Mouse (Mus musculus): Measurements from ENCODE around the gene Slc18a3. TPM values are rescaled to one million over a fixed set of nuclear protein-coding genes. Genes with fewer than 3 reads are reported as not detected.

Slc18a3 gene
- polyA plus RNA-seq, 1 experiment: 14.3 TPM

DNA sequence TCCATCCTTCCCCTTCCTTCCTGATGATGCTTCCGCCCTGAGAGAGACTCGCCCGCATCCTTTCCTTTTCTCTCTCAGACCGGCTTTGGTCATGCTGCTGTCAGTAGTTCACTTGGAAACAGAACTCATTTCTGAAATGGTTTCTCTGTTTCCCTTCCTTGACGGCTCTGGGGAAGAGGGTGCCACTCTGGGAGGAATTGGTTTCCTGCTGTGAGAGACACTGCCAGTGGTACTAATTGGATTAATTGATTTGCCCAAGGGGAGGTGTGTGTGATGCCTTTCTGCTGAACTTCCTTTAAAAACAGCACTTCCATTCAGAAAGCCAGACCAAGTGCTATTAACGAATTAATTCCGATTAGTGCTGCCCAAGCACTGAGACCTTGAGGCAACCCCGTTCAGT, 21.2 kb downstream of the Slc18a3 start:
- no peak for TF ChIP-seq CTCF (IDR thresholded peaks at IDR 0.05; ENCODE audit: borderline replicate concordance, insufficient read depth, low read depth, low read length)
- no peak for TF ChIP-seq POLR2A (IDR thresholded peaks at IDR 0.05; ENCODE audit: borderline replicate concordance, insufficient read depth, low read length)
- no peaks in the 10 kb centered on the region for H3K4me1 ChIP-seq (ENCODE audit: control insufficient read depth, insufficient read depth, low read length)
- H3K4me3 ChIP-seq (replicated peaks; ENCODE audit: insufficient read depth, low read depth, low read length): no peak overlapping the region
- no peaks in the 10 kb centered on the region for H3K27me3 ChIP-seq (ENCODE audit: control insufficient read depth, insufficient read depth, low read length)
- H3K27ac ChIP-seq (ENCODE audit: insufficient read depth, low read length): no peak overlapping the region
- no peak for DNase-seq
- WGBS: 37% methylated on average over 8 of the region's 8 CpGs

DNA sequence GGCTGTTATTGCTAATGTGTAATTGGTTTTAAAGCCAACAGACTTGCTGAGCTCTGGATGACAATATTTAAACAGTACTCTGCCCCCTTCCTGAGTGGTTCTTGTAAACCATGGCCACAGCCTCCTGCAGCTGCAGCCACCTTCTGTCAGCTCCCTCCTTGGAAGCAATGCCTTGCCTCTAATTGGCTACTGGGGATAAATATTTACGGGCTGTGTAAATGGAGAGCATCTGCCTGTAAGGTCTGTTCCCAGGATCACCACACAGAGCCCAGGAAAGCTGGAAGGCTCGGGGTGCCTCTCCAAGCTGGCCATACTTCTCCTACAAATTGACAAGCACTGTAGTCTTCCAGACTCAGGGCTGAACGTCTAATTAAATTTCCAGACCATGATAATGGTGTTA, 24.9 kb downstream of the Slc18a3 start:
- H3K4me1 ChIP-seq (ENCODE audit: control insufficient read depth, insufficient read depth, low read length): no peaks in the 10 kb centered on the region
- H3K27me3 ChIP-seq (ENCODE audit: control insufficient read depth, insufficient read depth, low read length): no peaks in the 10 kb centered on the region
- WGBS: 26% methylated on average over 3 of the region's 3 CpGs
- no peak for DNase-seq
- H3K4me3 ChIP-seq (replicated peaks; ENCODE audit: insufficient read depth, low read depth, low read length): no peak overlapping the region
- TF ChIP-seq POLR2A (IDR thresholded peaks at IDR 0.05; ENCODE audit: borderline replicate concordance, insufficient read depth, low read length) (no peak), CTCF (IDR thresholded peaks at IDR 0.05; ENCODE audit: borderline replicate concordance, insufficient read depth, low read depth, low read length) (no peak)
- no peak overlapping the region for H3K27ac ChIP-seq (ENCODE audit: insufficient read depth, low read length)

DNA sequence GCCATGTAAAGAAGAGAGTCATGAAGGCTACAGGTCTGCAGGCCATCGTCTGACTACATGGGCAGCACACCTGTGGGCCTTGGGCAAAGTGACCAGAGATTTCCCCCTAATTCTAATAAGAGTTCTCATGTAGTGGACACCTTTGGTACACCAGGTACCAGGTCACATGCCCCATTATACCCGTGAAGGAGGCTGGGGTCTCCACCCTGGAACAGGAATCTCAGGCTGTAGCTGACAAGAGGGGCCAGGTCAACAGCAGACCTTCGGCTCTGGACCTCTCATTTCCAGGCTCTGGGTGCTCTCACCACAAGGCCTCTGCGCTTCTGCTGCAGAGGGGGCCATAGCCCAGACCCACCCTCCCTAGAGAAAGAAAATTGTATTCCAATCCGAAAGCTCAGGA, 25.3 kb downstream of the Slc18a3 start:
- DNase-seq: no peak
- no peak for TF ChIP-seq CTCF (IDR thresholded peaks at IDR 0.05; ENCODE audit: borderline replicate concordance, insufficient read depth, low read depth, low read length)
- TF ChIP-seq POLR2A (IDR thresholded peaks at IDR 0.05; ENCODE audit: borderline replicate concordance, insufficient read depth, low read length): no peak
- H3K4me1 ChIP-seq (ENCODE audit: control insufficient read depth, insufficient read depth, low read length): no peaks in the 10 kb centered on the region

DNA sequence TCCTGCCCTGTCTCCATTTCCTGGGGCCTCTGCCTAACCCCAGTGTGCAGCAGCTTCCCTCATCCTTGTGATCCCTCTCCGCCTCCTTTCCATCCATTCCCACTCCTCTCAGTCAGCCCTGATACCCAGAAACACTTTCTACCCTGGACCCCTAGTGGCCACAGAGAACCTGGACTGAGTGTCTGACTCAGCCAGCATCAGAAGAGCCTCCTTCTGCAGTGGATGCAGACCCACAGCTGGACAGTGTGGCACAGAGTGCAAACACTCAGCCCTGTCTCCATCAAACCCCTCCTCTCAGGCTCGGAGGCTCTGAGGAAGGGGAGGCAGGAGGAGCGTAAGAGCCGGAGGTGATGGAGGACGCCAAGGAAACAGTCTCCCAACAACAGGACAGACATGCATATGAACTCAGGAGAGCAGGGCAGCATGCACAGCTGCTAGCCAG, 27.3 kb downstream of the Slc18a3 start:
- Histone ChIP-seq H3K4me1 (ENCODE audit: control insufficient read depth, insufficient read depth, low read length) (no peaks in the 10 kb centered on the region), H3K4me3 (replicated peaks; ENCODE audit: insufficient read depth, low read depth, low read length) (no peak overlapping the region), H3K27me3 (ENCODE audit: control insufficient read depth, insufficient read depth, low read length) (no peaks in the 10 kb centered on the region), H3K27ac (ENCODE audit: insufficient read depth, low read length) (no peak overlapping the region)
- no peak for DNase-seq
- WGBS: 31% methylated on average over 5 of the region's 5 CpGs
- peak; percentile 15; the same call in 1 of the 2 replicates for TF ChIP-seq CTCF (IDR thresholded peaks at IDR 0.05; ENCODE audit: borderline replicate concordance, insufficient read depth, low read depth, low read length)
- TF ChIP-seq POLR2A (IDR thresholded peaks at IDR 0.05; ENCODE audit: borderline replicate concordance, insufficient read depth, low read length): no peak

More for the DNA sequence above, 25.3 kb downstream of the Slc18a3 start:
- Histone ChIP-seq H3K27me3 (ENCODE audit: control insufficient read depth, insufficient read depth, low read length) (no peaks in the 10 kb centered on the region), H3K4me3 (replicated peaks; ENCODE audit: insufficient read depth, low read depth, low read length) (no peak overlapping the region), H3K27ac (ENCODE audit: insufficient read depth, low read length) (no peak overlapping the region)
- WGBS: 78% methylated on average over 5 of the region's 5 CpGs

DNA sequence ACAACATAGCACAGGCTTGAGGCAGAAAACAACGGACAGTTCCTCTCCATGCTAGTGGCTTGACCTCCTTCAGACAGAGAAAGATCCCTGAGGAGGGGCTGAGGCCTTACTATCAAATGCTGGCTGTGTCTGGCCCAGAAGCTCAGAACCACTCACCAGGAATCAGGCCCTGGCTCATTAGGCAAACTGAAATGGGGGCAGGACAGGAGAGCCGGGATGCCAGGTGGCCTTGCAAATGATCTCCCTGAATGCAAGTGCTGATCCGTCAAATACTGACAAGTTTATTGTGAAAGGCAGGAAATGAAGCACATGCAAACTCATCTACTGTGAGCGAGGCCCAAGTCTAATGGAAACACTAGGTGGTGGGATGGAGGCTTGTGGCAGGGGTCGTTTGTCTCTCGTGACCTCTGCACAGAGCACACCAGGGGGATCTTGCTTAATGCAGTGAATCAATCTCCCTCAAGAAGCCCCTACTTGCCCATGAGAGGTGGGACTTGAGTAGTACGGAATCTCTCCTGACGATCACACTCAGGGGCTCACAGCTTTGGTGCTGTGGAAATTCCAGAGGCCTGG, 35.5 kb downstream of the Slc18a3 start:
- no peak for TF ChIP-seq CTCF (IDR thresholded peaks at IDR 0.05; ENCODE audit: borderline replicate concordance, insufficient read depth, low read depth, low read length)
- TF ChIP-seq POLR2A (IDR thresholded peaks at IDR 0.05; ENCODE audit: borderline replicate concordance, insufficient read depth, low read length): no peak
- no peak for DNase-seq
- WGBS: 56% methylated on average over 8 of the region's 8 CpGs
- Histone ChIP-seq H3K27me3 (ENCODE audit: control insufficient read depth, insufficient read depth, low read length) (no peaks in the 10 kb centered on the region), H3K27ac (ENCODE audit: insufficient read depth, low read length) (no peak overlapping the region), H3K4me1 (ENCODE audit: control insufficient read depth, insufficient read depth, low read length) (peaks cover 5% of the 10 kb centered on the region), H3K4me3 (replicated peaks; ENCODE audit: insufficient read depth, low read depth, low read length) (no peak overlapping the region)

DNA sequence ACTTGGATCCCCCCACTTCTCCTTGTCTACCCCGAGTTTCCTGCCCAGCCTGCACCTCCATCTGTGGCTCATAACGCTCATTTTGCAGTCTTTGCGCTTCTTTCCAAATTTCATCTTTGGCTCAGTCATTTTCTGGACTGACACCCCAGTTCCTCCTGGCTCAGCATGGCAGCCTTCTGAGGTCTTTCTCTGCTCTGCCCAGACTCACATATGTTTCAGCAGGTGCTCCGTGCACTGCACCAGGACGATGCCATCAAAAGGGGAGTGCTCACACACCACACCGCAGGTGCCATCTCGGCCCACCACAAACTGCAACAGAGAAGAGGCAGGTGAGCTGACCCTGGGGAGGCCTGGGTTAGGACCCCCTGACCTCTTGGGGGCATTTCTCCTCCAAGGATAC, 40.7 kb downstream of the Slc18a3 start:
- TF ChIP-seq POLR2A (IDR thresholded peaks at IDR 0.05; ENCODE audit: borderline replicate concordance, insufficient read depth, low read length): no peak
- no peak for TF ChIP-seq CTCF (IDR thresholded peaks at IDR 0.05; ENCODE audit: borderline replicate concordance, insufficient read depth, low read depth, low read length)
- no peaks in the 10 kb centered on the region for H3K27me3 ChIP-seq (ENCODE audit: control insufficient read depth, insufficient read depth, low read length)
- H3K4me1 ChIP-seq (ENCODE audit: control insufficient read depth, insufficient read depth, low read length): peaks cover 16% of the 10 kb centered on the region
- H3K4me3 ChIP-seq (replicated peaks; ENCODE audit: insufficient read depth, low read depth, low read length): no peak overlapping the region
- 14% methylated on average over 7 of the region's 7 CpGs for WGBS
- no peak overlapping the region for H3K27ac ChIP-seq (ENCODE audit: insufficient read depth, low read length)
- DNase-seq: peak; percentile 59 to 79

DNA sequence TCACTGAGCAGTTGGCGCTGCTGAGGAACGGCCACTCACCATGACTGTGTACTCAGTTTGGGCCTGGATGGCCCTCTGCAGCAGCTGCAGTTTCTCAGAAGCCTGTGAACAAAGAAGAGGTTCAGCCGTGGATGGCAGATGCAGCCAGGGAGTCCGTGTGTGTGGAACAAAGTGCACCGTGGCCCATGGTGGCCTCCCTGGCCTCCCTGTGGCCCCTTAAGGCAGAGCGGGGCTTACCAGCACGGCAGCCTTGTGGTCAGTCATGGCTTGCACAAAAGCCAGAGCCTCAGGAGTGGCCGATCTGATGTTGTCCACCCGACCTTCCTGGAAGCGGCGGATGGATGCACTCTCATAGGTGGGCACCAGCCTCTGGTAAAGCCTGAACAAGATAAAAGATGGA, 45.9 kb downstream of the Slc18a3 start:
- H3K27ac ChIP-seq (ENCODE audit: insufficient read depth, low read length): no peak overlapping the region
- no peak for DNase-seq
- 84% methylated on average over 11 of the region's 11 CpGs for WGBS
- TF ChIP-seq POLR2A (IDR thresholded peaks at IDR 0.05; ENCODE audit: borderline replicate concordance, insufficient read depth, low read length) (no peak), CTCF (IDR thresholded peaks at IDR 0.05; ENCODE audit: borderline replicate concordance, insufficient read depth, low read depth, low read length) (no peak)
- H3K4me3 ChIP-seq (replicated peaks; ENCODE audit: insufficient read depth, low read depth, low read length): no peak overlapping the region
- H3K27me3 ChIP-seq (ENCODE audit: control insufficient read depth, insufficient read depth, low read length): no peaks in the 10 kb centered on the region
- H3K4me1 ChIP-seq (ENCODE audit: control insufficient read depth, insufficient read depth, low read length): peaks cover 8% of the 10 kb centered on the region; the same call in 1 of the 2 replicates

Other genes with a start within 250 kb of the Slc18a3 start
- gene Ogdhl, start 142.8 kb downstream of the Slc18a3 start, polyA plus RNA-seq (2012; rRNA removed): 91.2 and 94.7 TPM in 2 replicates
- gene 1700024G13Rik, start 76.5 kb downstream of the Slc18a3 start, polyA plus RNA-seq (2012; rRNA removed): 0.52 and 0.71 TPM in 2 replicates
- gene Chat, start 1.1 kb upstream of the Slc18a3 start, polyA plus RNA-seq (2012; rRNA removed): 6.8 and 7.8 TPM in 2 replicates
- 8.8 and 9.7 TPM in 2 replicates for gene Ercc6, start 48.7 kb upstream of the Slc18a3 start, polyA plus RNA-seq (2012; rRNA removed)
- gene Prrxl1, start 134.6 kb upstream of the Slc18a3 start, polyA plus RNA-seq (2012; rRNA removed): 1.2 and 1.5 TPM in 2 replicates
- gene 3425401B19Rik, start 220.4 kb upstream of the Slc18a3 start, polyA plus RNA-seq (2012; rRNA removed): 0.08 and 0.11 TPM in 2 replicates

All from cerebellum, adult 2 months (tissue).